Mouse (Mus musculus) embryonic stem cell, embryonic (primary cell): ENCODE data around the gene Olfr1121.
"Not testable (repeated sequence)": the region's sequence is repeated elsewhere in the genome, so short reads cannot be mapped to it uniquely, and the experiment has no call there.

Source experiments
- CTCF ChIA-PET, 4 experiments: fragments of 300-600 bp in 2 of 4; fragments of 350-600 bp in 2 of 4; sonication (Branson Sonifier 250); formaldehyde crosslinking; loops; one replicate each; lab custom pipeline; 2022; ENCODE audit warnings: inconsistent platforms in 2 of 4; lab: Charles Lee
- POLR2A ChIA-PET, 4 experiments: fragments of 300-600 bp in 2 of 4; fragments of 350-600 bp in 2 of 4; sonication (Branson Sonifier 250); formaldehyde crosslinking; loops; one replicate each; lab custom pipeline; 2022; ENCODE audit warnings: antibody characterized with exemption in 4 of 4, inconsistent platforms in 1 of 4; lab: Charles Lee

Olfr1121 gene

DNA sequence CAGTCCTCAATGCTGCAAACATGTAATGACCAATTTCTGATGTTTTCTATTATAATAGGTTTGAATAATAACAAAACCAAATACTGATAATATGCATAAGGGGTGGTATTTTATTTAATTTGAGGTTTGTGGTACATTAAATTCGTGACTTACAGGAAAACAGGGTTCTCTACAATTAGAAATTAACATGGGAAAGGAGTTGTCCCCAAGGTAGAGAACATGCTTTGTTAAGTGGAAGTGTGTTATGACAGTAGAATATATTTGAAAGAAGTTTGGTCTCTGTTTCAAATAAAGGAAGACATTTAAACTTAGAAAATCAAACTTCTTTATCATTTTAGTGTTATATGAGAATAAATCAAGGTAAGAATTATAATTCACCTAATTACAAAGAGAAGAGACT is at the start of gene Olfr1121:
Olfr1121 (plus strand) TSS at position 301 of the 400 bp plus-strand sequence.
- CTCF ChIA-PET: no interaction called here
- POLR2A ChIA-PET: no interaction called here

DNA sequence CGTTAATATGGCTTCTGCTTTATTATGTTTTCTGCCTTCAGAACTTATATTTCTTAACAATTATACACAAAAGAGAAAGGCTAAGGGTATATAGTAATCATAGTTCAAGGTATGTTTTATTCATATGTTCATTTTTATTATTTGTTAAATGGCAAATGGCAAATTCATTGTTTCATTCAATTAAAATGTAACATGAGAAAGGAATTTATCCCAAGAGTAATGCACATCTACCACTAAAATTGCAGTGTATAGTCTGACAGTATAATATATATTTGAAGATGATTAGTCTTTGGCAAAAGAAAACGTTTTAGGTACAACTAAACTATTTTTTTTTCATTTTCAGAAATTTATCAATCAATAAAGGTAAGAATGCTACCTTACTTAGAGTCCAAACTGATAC is 15.2 kb upstream of the Olfr1121 start, which contains the start of gene Olfr1120:
Olfr1120 (plus strand) TSS at position 301 of the 400 bp plus-strand sequence.
- ChIA-PET CTCF (no interaction called here), POLR2A (no interaction called here)

DNA sequence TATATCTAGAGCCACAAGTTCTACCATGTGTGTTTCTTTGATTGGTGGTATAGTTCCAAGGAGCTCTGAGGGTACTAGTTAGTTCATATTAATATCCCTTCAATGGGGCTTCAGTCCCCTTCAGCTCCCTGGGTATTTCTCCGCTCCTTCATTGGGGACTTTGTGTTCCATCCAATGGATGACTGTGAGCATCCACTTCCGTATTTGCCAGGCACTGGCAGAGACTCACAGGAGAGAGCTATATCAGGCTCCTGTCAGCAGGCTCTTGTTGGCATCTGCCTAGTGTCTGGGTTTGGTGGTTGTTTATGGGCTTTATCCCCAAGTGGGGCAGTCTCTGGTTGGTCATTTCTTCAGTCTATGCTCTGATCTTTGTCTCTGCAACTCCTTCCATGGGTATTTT is 9.6 kb upstream of the Olfr1121 start:
- POLR2A ChIA-PET, CTCF ChIA-PET: not testable (repeated sequence)

DNA sequence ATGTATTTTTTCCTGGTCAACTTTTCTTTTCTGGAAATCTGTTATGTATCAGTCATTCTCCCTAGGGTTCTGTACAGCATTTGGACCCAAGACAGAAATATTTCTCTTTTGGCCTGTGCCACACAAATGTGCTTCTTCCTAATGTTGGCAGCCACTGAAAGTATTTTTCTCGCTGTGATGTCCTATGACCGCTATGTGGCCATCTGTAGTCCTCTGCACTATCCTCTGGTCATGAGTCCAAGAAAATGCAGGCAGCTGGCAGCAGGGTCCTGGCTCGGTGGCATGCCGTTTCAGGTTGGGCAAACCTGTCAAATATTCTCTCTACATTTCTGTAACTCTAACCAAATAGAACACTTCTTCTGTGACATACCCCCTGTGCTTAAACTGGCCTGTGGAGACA is 2.0 kb downstream of the Olfr1121 start:
- CTCF ChIA-PET: no interaction called here
- POLR2A ChIA-PET: no interaction called here

DNA sequence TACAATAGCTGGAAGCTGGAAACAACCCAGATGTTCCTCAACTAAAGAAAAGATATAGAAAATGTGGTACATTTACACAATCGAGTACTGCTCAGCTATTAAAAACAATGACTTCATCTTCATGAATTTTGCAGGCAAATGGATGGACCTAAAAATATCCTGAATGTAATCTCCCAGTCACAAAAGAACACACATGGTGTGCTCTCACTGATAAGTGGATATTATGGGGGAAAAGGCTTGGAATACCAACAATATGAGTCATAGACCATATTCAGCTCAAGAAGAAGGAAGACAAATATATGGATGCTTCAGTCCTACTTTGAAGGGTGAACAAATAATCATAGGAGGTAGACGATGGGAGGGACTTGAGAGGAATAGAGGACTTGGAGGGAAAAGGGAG is 14.2 kb downstream of the Olfr1121 start:
- ChIA-PET POLR2A (no interaction called here), CTCF (no interaction called here)

DNA sequence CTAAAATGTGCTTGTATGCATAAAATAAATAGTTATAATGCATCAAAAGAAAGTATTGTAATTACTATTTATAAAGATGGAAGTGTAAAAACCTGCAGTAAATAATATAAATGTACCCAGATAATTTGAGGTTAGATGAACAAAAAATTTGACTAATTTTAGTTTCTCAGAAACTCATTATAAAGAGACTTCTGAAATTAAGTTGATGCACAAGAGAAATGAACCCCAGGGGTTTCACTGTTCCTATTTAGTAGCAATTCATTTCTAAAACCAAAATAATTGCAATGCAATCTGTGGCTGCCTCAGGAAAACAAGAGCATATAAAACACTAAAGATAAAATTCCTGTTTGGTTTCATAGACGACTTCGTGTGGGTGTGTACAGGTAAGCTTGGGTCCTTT is 15.9 kb downstream of the Olfr1121 start, which contains the start of gene Olfr1122:
Olfr1122 (plus strand) TSS at position 301 of the 400 bp plus-strand sequence.
- ChIA-PET CTCF (no interaction called here), POLR2A (no interaction called here)

DNA sequence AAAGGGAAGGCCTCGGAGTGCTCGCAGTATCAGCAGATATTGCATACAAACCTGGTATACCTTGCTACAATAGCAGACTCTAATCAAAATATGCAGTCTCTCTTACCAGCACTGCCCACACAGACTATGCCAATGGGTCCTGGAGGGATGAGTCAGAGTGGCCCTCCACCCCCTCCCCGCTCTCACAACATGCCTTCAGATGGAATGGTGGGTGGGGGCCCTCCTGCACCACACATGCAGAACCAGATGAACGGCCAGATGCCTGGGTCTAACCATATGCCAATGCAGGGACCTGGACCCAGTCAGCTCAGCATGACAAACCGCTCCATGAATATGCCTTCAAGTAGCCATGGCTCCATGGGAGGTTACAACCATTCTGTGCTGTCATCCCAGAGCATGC is 23.9 kb downstream of the Olfr1121 start:
- CTCF ChIA-PET, POLR2A ChIA-PET: not testable (repeated sequence)

DNA sequence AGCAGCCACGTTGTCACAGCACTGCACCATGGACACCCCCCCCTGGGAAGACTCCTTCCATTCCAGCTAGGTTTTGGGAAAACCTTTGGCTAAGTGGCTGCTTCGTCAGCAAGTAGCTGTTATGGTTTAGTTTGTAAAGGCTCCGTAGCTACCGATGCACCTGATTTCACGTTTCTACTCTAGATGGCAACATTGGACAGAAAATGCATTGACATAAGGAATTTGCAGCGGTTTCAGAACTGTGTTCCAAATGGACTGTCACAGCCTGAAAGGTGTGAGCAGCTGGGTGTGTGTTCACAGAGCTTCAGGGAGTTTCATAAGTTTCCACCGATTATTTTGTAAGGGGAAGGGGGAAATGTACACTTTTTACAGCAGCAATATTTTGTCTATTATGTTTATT is 25.0 kb downstream of the Olfr1121 start:
- CTCF ChIA-PET, POLR2A ChIA-PET: not testable (repeated sequence)

DNA sequence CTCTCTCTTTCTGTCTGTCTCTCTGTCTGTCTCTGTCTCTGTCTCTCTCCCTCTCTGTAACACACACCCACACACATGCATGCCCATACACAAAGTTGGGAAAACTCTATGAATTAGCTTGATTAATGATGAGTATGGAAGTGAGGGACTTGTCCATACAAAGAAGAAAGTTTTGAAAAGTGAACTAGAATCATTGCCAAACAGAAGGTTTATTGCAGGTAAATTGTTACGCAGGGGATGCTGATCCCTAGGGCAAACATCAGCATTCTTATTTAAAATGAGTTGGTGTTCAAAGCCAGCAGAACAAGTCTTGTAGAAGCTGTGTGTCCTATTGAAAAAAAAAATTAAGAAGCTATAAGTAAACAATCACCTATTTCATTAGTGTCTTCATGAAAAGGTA is 46.6 kb downstream of the Olfr1121 start, which contains the start of gene Olfr1123:
Olfr1123 (plus strand) TSS at position 301 of the 400 bp plus-strand sequence.
- CTCF ChIA-PET: no interaction called here
- POLR2A ChIA-PET: no interaction called here
